Mouse (Mus musculus) stomach, embryonic 16.5 days (tissue): ENCODE results near the gene Phf23. TPM values are rescaled to one million over a fixed set of nuclear protein-coding genes. Genes with fewer than 3 reads are reported as not detected.

Source experiments
- microRNA counts: library from miRNA; unstranded; fragments of <30 nt; microRNA quantifications from one replicate; lab custom pipeline; 2016
- microRNA-seq: library from miRNA; unstranded; fragments of <30 nt; microRNA quantifications from one replicate; pipeline ENCODE4, GENCODE M21; 2016
- polyA plus RNA-seq: library from polyadenylated mRNA; unstranded; fragments of >200 nt; fragmentation: Nextera tagmentation; extraction: Ambion mirVana; gene quantifications from 2 replicates; pipeline ENCODE4 v1.2.1, GENCODE M21; 2015

The Phf23 gene
- polyA plus RNA-seq, 1 experiment from 2014 or later, result 47.9 TPM

MicroRNAs within 50 kb of the gene (microRNA counts, 519-probe panel; counts per million panel counts)
- microRNA mmu-miR-324-3p (lab: Ali Mortazavi, UCI) (not detected), microRNA mmu-miR-324-5p (lab: Ali Mortazavi, UCI) (3,002 counts per million, percentile 69 among the panel's probes with 10 or more counts)

Small RNA genes lying within 50 kb of the gene (microRNA-seq; reads per million reads assigned to microRNA genes)
- gene Gm44349 (not detected), gene Mir324 (2,177 reads per million, percentile 84 among the genes with 10 or more reads in this experiment)

Other genes starting within 250 kb of the Phf23 start
- gene Polr2a, start 237.1 kb upstream of the Phf23 start, polyA plus RNA-seq, result 17.7 and 20.6 TPM in 2 replicates
- 0.17 TPM in 1 of 2 replicates, not detected in the other for gene Slc35g3, start 233.8 kb upstream of the Phf23 start, polyA plus RNA-seq
- gene Zbtb4, start 229.9 kb upstream of the Phf23 start, polyA plus RNA-seq, result 3.4 TPM in 2 replicates
- 5.3 and 10.3 TPM in 2 replicates for gene Chrnb1, start 199.8 kb upstream of the Phf23 start, polyA plus RNA-seq
- gene Fgf11, start 193.9 kb upstream of the Phf23 start, polyA plus RNA-seq, result 1.8 and 2.5 TPM in 2 replicates
- gene Tmem102, start 190.2 kb upstream of the Phf23 start, polyA plus RNA-seq, result 14.2 and 15.0 TPM in 2 replicates
- gene Gm39566, start 180.5 kb upstream of the Phf23 start, polyA plus RNA-seq, result 0.03 TPM in 1 of 2 replicates, not detected in the other
- gene Spem2, start 177.3 kb upstream of the Phf23 start, polyA plus RNA-seq, result not detected in 2 replicates
- gene Spem1, start 173.6 kb upstream of the Phf23 start, polyA plus RNA-seq, result not detected in 2 replicates
- 5.3 and 6.4 TPM in 2 replicates for gene Nlgn2, start 158.0 kb upstream of the Phf23 start, polyA plus RNA-seq
- 377 and 401 TPM in 2 replicates for gene Tmem256, start 157.3 kb upstream of the Phf23 start, polyA plus RNA-seq
- 85.1 and 98.5 TPM in 2 replicates for gene Plscr3, start 149.4 kb upstream of the Phf23 start, polyA plus RNA-seq
- gene Tnk1, start 137.0 kb upstream of the Phf23 start, polyA plus RNA-seq, result 15.3 and 19.1 TPM in 2 replicates
- gene Tmem95, start 117.8 kb upstream of the Phf23 start, polyA plus RNA-seq, result not detected in 2 replicates
- 15.1 and 24.7 TPM in 2 replicates for gene Kctd11, start 114.4 kb upstream of the Phf23 start, polyA plus RNA-seq
- 4.0 and 5.1 TPM in 2 replicates for gene Acap1, start 100.2 kb upstream of the Phf23 start, polyA plus RNA-seq
- 4.9 TPM in 2 replicates for gene 2810408A11Rik, start 94.8 kb upstream of the Phf23 start, polyA plus RNA-seq
- 7.5 TPM in 2 replicates for gene Neurl4, start 94.7 kb upstream of the Phf23 start, polyA plus RNA-seq
- 61.6 and 63.4 TPM in 2 replicates for gene Gps2, start 81.9 kb upstream of the Phf23 start, polyA plus RNA-seq
- 1,516 and 1,535 TPM in 2 replicates for gene Eif5a, start 73.8 kb upstream of the Phf23 start, polyA plus RNA-seq
- gene Ybx2, start 60.0 kb upstream of the Phf23 start, polyA plus RNA-seq, result 2.9 and 3.8 TPM in 2 replicates
- 38.3 and 39.1 TPM in 2 replicates for gene Slc2a4, start 47.6 kb upstream of the Phf23 start, polyA plus RNA-seq
- 397 and 438 TPM in 2 replicates for gene Cldn7, start 31.0 kb upstream of the Phf23 start, polyA plus RNA-seq
- 17.5 and 17.7 TPM in 2 replicates for gene Ctdnep1, start 14.6 kb upstream of the Phf23 start, polyA plus RNA-seq
- 102 and 103 TPM in 2 replicates for gene Elp5, start 13.3 kb upstream of the Phf23 start, polyA plus RNA-seq
- gene Gabarap, start 4.6 kb upstream of the Phf23 start, polyA plus RNA-seq, result 485 and 494 TPM in 2 replicates
- 17.7 and 22.3 TPM in 2 replicates for gene Dvl2, start 4.8 kb downstream of the Phf23 start, polyA plus RNA-seq
- 115 and 119 TPM in 2 replicates for gene Acadvl, start 19.6 kb downstream of the Phf23 start, polyA plus RNA-seq
- 8.4 and 9.0 TPM in 2 replicates for gene Dlg4, start 21.2 kb downstream of the Phf23 start, polyA plus RNA-seq
- gene Asgr1, start 58.3 kb downstream of the Phf23 start, polyA plus RNA-seq, result 0.31 TPM in 1 of 2 replicates, not detected in the other
- 0.71 and 0.72 TPM in 2 replicates for gene Asgr2, start 96.9 kb downstream of the Phf23 start, polyA plus RNA-seq
- 1.4 and 1.6 TPM in 2 replicates for gene Mgl2, start 134.6 kb downstream of the Phf23 start, polyA plus RNA-seq
- 1.1 and 1.3 TPM in 2 replicates for gene Clec10a, start 160.4 kb downstream of the Phf23 start, polyA plus RNA-seq
- 1.5 and 1.9 TPM in 2 replicates for gene Slc16a11, start 217.0 kb downstream of the Phf23 start, polyA plus RNA-seq
- gene Slc16a13, start 225.3 kb downstream of the Phf23 start, polyA plus RNA-seq, result 9.4 and 10.5 TPM in 2 replicates
- 12.1 and 13.9 TPM in 2 replicates for gene Bcl6b, start 234.0 kb downstream of the Phf23 start, polyA plus RNA-seq
- gene 0610010K14Rik, start 242.1 kb downstream of the Phf23 start, polyA plus RNA-seq, result 119 and 132 TPM in 2 replicates
- gene Gm21988, start 244.1 kb downstream of the Phf23 start, polyA plus RNA-seq, result 9.6 and 10.2 TPM in 2 replicates
- 207 and 226 TPM in 2 replicates for gene Rnasek, start 244.1 kb downstream of the Phf23 start, polyA plus RNA-seq